Mouse (Mus musculus): ENCODE results near the gene Wfdc9.
"Not testable (repeated sequence)": the region's sequence is repeated elsewhere in the genome, so short reads cannot be mapped to it uniquely, and the experiment has no call there.

GRCm38 (mm10) chr2:164613471-164613870 is 42.9 kb downstream of the Wfdc9 start, which contains the start of the genes Wfdc6b and Wfdc8:
- not testable (repeated sequence) for TF ChIP-seq CTCF (IDR thresholded peaks at IDR 0.05; ENCODE audit: low read depth, low read length); TAL1 (conservative IDR thresholded peaks at IDR 0.05; ENCODE audit: low read depth, low read length); GATA1 (IDR thresholded peaks at IDR 0.05; ENCODE audit: borderline replicate concordance, low read length)

All from G1E (cell line).